Mouse (Mus musculus): ENCODE data around the gene Sez6.

DNA sequence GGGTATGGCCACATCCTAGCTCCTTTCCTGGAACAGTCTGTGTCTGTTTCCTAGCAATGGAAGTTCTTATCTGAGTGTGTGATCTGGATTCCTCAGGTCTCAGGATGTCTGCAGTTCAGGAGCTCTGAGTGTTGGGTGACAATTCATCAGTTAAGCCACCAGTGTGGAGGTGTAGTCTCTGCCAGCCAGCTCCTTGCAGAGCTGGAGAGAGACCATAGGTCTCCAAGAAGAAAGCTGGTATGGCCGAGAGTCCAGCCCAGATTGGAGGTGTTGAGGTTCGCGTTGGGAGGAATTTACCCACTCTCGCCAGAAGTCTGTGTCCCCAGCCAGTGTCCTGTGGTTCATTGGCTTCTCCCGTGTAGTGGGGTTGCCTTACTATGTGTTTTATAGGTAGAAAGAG lies 2.0 kb downstream of the Sez6 start:
- TF ChIP-seq HCFC1 (IDR thresholded peaks at IDR 0.05; ENCODE audit: borderline replicate concordance, insufficient read depth, low read length), result no peak
- TF ChIP-seq ZC3H11A (IDR thresholded peaks at IDR 0.05; ENCODE audit: borderline replicate concordance, low read depth, low read length), result no peak
- no peak for TF ChIP-seq MAFK (IDR thresholded peaks at IDR 0.05; ENCODE audit: insufficient read depth, low read depth, low read length)
- TF ChIP-seq CHD2 (IDR thresholded peaks at IDR 0.05; ENCODE audit: low read depth, low read length), result no peak
